Mouse (Mus musculus) frontal cortex, postnatal 10 days (tissue): ENCODE results near the gene Upp2.
A peak's percentile ranks its signal among the peaks of the same experiment; 100 is the strongest.

ENCODE experiments used
- DNase-seq, 2 experiments: peaks; one replicate each; pipeline ENCODE4 v3.0.0; 2022; ENCODE audit warnings: low spot score in 2 of 2, mixed read lengths in 1 of 2

Upp2 gene

GRCm38 (mm10) chr2:58551866-58552265, 15.2 kb upstream of the Upp2 start:
- no peak for DNase-seq

DNA sequence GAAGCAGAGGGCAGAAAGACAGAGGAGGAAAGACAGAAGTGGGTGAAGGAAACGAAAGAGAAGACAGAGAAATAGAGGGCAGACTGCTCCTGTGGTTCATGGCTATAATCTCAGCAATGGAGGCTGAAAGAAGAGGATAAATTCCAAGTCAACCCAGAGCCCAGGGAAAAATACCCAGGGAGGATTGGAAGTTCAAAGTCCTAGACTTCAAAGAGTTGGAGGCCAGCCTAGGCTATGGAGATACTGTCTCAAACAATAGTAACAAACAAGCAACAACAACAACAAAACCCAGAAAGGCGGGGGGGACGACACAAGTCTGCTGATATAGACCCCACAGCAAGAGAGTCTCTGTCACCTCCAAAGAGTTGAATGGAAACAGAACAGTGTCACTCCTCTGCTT, 14.8 kb upstream of the Upp2 start:
- no peak for DNase-seq

DNA sequence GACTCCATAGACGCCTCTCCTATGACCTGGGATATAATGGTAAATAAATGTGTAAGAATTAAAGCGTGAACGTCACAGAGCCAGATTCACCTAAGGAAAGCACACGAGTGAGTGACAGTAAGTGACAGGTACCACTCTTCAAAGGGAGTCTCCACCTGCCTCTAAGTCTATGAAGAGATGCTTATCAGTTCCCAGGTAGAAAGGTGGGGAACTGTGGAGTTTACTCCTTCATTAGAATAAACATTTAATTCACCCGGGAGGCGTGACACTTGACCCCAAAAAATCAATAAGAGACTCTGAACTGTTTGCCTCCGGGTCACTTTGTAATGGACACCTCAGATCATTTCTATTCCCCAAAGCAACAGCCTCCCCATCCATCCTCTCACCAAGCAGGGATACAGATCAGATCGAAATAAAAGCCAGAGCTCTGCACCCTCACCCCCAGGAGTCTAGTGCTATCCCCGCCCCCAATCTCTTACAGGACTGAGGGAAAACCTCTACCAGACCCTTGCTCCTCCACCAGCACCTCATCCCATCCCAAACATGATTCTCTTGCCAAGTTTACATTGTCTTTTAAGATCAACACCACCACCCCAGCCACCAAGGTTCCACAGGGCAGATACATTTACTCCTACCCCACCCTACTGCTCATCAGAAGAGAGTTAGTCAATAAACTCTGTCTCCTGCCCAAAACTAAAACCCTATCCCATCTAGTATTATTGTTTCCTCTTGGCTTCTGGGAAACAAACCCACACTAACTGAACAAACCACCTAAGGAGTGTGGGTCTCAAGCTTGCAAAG, 9.9 kb upstream of the Upp2 start:
- DNase-seq, result no peak

DNA sequence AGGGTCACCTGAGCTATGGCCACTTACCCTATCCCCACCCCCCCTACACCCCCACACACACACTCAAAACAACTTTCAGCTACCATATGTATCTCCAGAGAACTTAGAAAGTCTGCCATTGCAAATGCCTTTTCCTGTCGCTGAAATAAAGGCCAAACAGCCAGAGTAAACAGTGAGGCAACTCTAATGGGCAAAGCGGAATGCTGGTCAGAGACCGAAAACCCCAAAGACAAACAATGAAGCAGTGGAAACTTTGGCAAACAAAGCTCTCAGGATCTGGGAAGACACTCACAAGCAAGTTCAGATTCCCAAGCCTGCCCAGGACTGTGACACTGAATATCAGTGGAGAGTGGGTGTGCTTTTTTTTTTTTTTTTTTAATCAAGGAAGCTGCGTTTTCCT, 5.0 kb upstream of the Upp2 start:
- DNase-seq, result no peak

- DNase-seq, result peak; percentile 39 to 56
Measured at GRCm38 (mm10) chr2:58565267-58565666, 1.8 kb upstream of the Upp2 start.

- no peak for DNase-seq
Measured at GRCm38 (mm10) chr2:58566049-58566409, 1.1 kb upstream of the Upp2 start.

DNA sequence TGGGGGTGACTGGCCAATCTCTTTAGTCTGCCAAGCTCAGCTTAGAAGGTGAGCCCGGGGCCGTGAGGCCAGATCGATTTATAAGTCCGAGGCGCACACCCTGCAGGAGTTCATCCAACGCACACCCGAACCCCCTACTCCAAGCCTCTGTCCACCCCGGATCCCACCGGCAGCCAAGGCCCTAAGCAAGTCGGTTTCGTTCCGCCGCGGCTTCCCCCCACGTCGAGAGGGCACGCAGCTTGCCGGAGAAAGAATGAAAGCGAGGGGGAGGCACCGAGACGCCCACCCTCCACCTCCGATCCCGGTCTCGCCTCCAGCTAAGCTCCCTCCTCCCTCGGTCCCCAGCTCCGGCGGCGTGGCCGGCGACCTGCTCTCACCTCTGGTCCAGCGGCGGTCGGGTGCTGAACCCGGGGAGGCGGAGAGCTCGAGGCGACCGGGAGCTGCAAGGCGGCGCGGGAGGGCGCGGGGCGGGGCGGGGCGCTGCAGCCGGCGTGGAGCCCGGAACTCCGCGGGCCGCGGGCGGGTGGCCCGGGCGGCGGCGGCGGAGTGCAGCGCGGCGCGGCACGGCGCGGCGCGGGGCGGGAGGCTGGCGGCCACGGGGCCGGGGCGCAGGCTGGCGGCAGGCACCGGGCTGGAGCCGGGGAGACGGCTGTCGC, 560 bp upstream of the Upp2 start:
- DNase-seq, result peak; percentile 45 to 70

- no peak for DNase-seq
Measured at GRCm38 (mm10) chr2:58567866-58568719, 995 bp downstream of the Upp2 start.

- DNase-seq, result no peak
Measured at GRCm38 (mm10) chr2:58568841-58569645, 1.9 kb downstream of the Upp2 start.

GRCm38 (mm10) chr2:58574167-58574566, 7.1 kb downstream of the Upp2 start:
- DNase-seq, result no peak

- peak; percentile 57 to 75 for DNase-seq
Measured at GRCm38 (mm10) chr2:58586311-58586710, 19.2 kb downstream of the Upp2 start.

DNA sequence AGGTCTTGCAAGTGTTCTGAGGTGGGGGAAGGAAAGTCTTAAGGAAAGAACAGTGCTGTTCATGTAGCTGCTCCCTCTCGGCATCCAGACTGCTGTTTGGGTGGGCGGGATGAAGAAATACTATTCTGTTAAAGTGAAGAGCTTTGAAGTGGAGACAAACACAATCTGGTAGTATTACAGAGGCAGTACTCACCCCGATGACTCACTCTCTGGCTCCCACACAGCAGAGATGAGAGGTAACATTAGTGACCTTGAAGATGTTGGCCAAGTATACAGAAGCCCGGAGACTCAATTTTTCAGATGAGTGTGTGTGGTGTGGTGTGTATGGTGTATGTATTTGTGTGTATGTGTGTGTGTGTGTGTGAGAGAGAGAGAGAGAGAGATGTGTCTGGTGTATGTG, 22.5 kb downstream of the Upp2 start:
- peak in 1 of 2 experiments; percentile 59 for DNase-seq

DNA sequence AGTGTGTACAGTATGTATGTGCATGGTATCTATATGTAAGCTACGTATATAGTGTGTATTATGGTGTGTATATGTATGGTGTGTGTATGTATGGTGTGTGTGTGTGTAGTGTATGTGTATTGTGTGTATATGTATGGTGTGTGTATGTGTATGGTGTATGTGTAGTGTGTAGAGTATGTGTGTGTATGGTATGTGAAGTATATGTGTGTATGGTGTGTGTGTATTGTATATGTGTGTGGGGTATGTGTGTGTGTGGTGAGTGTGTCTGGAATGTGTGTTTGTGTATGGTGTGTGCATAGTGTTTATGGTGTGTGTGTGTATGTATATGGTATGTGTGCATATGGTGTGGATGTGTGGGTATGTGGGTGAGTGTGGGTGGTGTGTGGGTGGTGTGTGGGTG, 23.0 kb downstream of the Upp2 start:
- DNase-seq, result no peak

DNA sequence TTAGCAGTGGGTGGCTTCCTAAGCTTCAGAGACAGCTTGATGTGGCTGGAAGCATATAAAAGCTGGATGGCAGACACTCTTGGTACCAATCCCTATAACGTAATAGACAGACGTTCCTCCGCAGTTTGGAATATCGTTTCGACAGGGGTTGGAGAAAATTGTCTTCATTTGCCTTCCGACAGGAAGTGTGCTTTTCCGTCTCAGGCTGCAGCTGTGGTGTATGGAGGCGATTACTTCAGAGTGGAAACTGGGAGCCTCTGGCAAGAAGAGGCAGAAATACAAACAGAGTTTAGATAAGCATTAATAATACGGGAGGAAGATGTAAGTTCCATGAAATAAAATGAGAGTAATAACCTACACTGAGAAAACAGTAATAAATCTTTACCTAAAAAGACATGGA, 28.3 kb downstream of the Upp2 start:
- no peak for DNase-seq

DNA sequence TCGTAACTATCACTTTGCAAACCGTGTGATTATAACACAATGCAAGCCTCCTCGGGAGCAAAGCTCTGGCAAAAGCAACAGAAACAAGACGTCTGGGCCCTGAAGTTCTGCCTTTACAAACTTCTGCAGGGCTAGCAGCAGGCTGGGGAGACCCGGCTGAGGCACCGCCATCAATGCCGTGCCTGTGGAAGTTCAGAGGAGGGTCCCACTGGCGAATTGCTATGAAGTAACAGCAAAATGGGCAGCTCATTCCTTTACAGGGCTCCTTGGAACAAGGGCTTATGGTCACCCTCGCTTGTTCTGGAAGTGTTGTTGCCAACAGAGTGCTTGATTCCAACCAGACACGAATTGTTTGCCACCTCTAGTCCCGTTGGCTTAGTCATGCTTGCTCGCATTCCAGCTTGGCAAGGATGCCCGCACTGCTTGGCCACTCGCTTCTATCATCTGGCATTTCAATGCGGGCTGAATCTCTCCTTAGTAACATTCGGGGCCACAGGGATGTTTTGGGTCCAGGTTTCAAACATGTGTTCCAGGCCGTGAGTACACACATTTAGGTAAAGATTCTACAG, 29.8 kb downstream of the Upp2 start:
- DNase-seq, result no peak

DNA sequence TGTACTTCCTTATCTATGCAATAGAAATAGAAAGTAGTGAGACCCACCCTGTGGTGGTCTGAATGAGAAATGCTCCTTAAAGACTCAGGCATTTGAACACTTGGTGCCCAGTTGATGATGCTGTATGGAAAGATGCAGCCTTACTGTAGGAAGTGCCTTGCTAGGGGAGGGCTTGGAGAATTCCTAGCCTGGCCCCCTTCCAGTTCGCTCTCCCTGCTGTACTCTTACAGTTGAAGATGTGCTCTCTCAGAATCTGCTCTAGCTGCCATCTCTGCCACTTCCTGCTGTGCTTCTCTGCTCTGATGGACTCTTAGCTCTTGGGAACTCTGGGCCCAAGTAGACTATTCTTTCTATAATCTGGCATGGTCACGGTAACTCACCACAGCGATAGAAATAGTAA, 30.5 kb downstream of the Upp2 start:
- no peak for DNase-seq

DNA sequence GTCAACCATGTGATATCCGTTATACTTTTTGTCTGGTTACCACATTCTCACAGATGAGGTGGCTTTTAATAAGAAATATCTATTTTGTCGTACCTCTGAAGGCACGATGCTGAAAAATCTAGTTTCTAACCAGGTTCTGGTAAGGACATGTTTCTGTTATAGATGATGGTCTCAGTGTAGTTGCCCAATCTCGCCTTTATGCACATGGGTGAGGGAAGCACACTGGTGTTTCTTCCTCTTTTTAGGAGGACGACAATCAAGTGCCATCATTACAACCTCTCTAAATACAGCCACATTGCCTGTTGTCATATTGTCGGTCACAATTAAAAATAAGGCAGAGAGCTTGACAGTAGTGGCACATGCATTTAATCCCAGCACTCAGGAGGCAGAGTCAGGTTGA, 32.5 kb downstream of the Upp2 start:
- no peak for DNase-seq

DNA sequence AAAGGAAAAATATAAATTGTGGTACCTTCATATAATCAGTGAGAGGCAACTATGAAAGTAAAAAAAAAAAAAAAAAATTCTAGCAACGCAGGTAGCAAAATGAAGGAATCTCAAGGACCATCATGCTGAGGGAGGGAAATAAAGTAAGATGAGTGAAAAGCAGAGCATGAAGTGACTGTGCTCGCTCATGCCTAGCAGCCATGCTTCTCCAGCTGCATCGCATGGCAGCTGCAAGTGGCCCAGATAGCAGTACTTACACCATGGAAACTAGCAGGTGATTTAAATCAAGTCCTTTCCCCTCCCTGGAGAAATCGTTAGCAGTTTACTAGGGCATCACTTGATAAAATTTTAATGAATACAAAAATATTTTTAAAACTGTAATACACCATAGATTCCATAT, 34.3 kb downstream of the Upp2 start:
- DNase-seq, result no peak

- DNase-seq, result no peak
Measured at GRCm38 (mm10) chr2:58603379-58603778, 36.3 kb downstream of the Upp2 start.

GRCm38 (mm10) chr2:58604791-58605190, 37.7 kb downstream of the Upp2 start:
- no peak for DNase-seq

GRCm38 (mm10) chr2:58613720-58614119, 46.6 kb downstream of the Upp2 start:
- DNase-seq, result no peak
